Mouse (Mus musculus): ENCODE results near the gene Pla1a. TPM values are rescaled to one million over a fixed set of nuclear protein-coding genes. Genes with fewer than 3 reads are reported as not detected.

Pla1a gene
- polyA plus RNA-seq, 1 experiment from 2014 or later: 0.23 TPM

DNA sequence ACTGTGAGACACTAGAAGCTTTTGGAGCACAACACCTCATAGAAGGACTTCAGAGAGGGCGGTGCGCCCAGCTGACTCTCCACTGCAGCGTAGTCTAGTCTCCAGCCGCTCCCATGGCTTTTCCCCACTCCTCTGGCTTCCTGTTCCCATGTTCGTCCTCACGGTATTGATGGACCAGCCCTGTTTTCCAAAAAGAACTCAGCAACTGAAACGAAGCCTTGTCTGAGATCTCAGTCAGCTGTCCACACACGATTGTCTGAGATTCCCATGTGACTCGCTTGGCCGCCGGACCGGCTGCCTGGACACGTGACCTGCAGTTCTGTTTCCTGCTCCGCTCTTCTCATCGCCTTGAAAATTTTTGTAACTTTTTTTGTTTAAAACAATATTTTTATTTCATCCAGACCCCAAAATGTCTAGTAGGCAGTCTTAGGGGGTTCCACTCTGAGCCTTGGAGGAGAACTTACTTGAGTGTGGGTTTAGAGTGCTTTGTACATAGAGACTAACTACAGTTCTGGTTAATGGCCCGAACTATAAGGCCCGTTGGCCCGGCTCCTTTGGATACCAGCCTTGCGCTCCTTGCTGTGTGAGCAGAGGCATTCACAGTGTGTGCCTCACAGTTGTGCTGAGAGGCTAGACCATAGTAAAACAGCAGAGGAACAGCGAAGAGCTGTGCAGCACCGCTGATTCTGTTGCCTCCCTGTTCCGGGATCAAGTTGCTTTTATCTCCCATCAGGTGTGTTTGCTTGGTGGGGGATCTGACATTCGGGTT lies 40.6 kb downstream of the Pla1a start:
- WGBS: 83% methylated on average over 23 of the region's 23 CpGs
- H3K4me1 ChIP-seq (ENCODE audit: control insufficient read depth, insufficient read depth, low read length): no peaks in the 10 kb centered on the region
- H3K27me3 ChIP-seq (ENCODE audit: control insufficient read depth, insufficient read depth, low read length): no peaks in the 10 kb centered on the region
- H3K36me3 ChIP-seq (ENCODE audit: control insufficient read depth, insufficient read depth, low read length): no peaks in the 10 kb centered on the region
- no peak overlapping the region for H3K27ac ChIP-seq (ENCODE audit: low read depth, low read length)
- no peaks in the 10 kb centered on the region for H3K9me3 ChIP-seq (ENCODE audit: control insufficient read depth, low read length)
- no peak overlapping the region for H3K9ac ChIP-seq (ENCODE audit: low read length)
- H3K4me3 ChIP-seq (ENCODE audit: low read depth, low read length): no peak overlapping the region
- no peak overlapping the region for H3K4me2 ChIP-seq (ENCODE audit: low read depth)
- DNase-seq (ENCODE audit: low spot score) (no peak), ATAC-seq (ENCODE audit: insufficient read depth, low FRiP score, low TSS enrichment) (no peak)

- 90% methylated on average over 7 of the region's 7 CpGs for WGBS
- Histone ChIP-seq H3K27me3 (ENCODE audit: control insufficient read depth, insufficient read depth, low read length) (no peaks in the 10 kb centered on the region), H3K36me3 (ENCODE audit: control insufficient read depth, insufficient read depth, low read length) (no peaks in the 10 kb centered on the region), H3K4me1 (ENCODE audit: control insufficient read depth, insufficient read depth, low read length) (no peaks in the 10 kb centered on the region), H3K4me2 (ENCODE audit: low read depth) (no peak overlapping the region), H3K9ac (ENCODE audit: low read length) (no peak overlapping the region), H3K9me3 (ENCODE audit: control insufficient read depth, low read length) (no peaks in the 10 kb centered on the region), H3K27ac (ENCODE audit: low read depth, low read length) (no peak overlapping the region), H3K4me3 (ENCODE audit: low read depth, low read length) (no peak overlapping the region)
- DNase-seq (ENCODE audit: low spot score): no peak
- no peak for ATAC-seq (ENCODE audit: insufficient read depth, low FRiP score, low TSS enrichment)
Measured at GRCm38 (mm10) chr16:38390322-38390721, 42.6 kb downstream of the Pla1a start.

DNA sequence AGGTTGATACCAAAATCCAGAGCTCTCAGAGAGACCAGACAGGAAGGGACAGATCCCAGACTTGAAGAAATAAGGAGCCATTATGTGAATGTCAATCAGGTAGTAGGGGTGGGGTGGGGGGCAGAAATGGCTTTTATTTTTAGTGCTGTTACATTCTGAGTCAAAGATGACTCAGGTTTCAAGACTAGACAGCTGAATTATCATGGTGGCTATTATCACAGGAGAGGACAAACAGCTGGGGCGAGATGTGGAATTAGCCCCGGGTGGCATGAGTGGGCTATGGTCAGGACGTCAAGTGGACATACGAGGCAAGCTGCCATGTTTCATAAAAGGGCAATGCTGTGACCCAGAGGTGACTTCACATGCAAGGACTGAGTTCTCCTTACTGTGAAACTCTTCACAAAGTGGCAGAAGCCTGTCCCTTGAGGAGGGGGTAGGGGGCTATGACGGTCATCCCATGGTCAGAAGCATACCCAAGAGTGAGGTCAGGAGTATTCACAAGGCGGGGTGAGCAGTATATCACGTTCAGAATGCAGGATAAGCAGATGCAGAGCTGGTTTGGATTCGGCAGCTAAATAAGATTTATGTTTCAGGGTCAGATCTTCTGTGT lies 43.6 kb downstream of the Pla1a start:
- Histone ChIP-seq H3K27ac (ENCODE audit: low read depth, low read length) (no peak overlapping the region), H3K36me3 (ENCODE audit: control insufficient read depth, insufficient read depth, low read length) (no peaks in the 10 kb centered on the region), H3K4me2 (ENCODE audit: low read depth) (no peak overlapping the region), H3K4me1 (ENCODE audit: control insufficient read depth, insufficient read depth, low read length) (no peaks in the 10 kb centered on the region), H3K27me3 (ENCODE audit: control insufficient read depth, insufficient read depth, low read length) (no peaks in the 10 kb centered on the region), H3K9me3 (ENCODE audit: control insufficient read depth, low read length) (no peaks in the 10 kb centered on the region), H3K4me3 (ENCODE audit: low read depth, low read length) (no peak overlapping the region), H3K9ac (ENCODE audit: low read length) (no peak overlapping the region)
- 72% methylated on average over 8 of the region's 8 CpGs for WGBS
- no peak for DNase-seq (ENCODE audit: low spot score)
- ATAC-seq (ENCODE audit: insufficient read depth, low FRiP score, low TSS enrichment): no peak

DNA sequence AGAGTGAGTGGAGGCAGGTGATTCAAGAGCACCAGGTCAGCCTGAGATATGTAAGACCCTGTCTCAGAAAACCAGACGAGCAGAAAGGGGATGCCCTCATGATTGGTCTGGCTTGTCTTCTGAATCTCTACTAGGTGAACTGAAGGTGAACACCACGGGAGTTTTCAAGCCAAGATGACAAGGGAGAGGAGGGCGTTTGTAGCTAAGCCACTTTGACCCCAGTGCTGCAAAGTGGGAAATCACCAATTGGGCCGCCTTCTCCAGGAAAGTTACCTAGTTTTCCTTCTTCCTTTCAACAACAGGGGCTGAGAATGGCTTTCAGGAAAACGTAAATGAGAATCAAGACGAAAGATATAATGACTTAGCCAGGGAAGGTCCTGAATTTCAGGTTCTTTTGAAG lies 44.2 kb downstream of the Pla1a start:
- no peaks in the 10 kb centered on the region for H3K9me3 ChIP-seq (ENCODE audit: control insufficient read depth, low read length)
- no peak overlapping the region for H3K9ac ChIP-seq (ENCODE audit: low read length)
- H3K4me1 ChIP-seq (ENCODE audit: control insufficient read depth, insufficient read depth, low read length): no peaks in the 10 kb centered on the region
- H3K27ac ChIP-seq (ENCODE audit: low read depth, low read length): no peak overlapping the region
- WGBS: 78% methylated on average over 6 of the region's 6 CpGs
- DNase-seq (ENCODE audit: low spot score) (no peak), ATAC-seq (ENCODE audit: insufficient read depth, low FRiP score, low TSS enrichment) (no peak)
- no peaks in the 10 kb centered on the region for H3K36me3 ChIP-seq (ENCODE audit: control insufficient read depth, insufficient read depth, low read length)
- no peak overlapping the region for H3K4me3 ChIP-seq (ENCODE audit: low read depth, low read length)
- H3K27me3 ChIP-seq (ENCODE audit: control insufficient read depth, insufficient read depth, low read length): no peaks in the 10 kb centered on the region
- H3K4me2 ChIP-seq (ENCODE audit: low read depth): no peak overlapping the region

- 85% methylated on average over 6 of the region's 6 CpGs for WGBS
- H3K4me2 ChIP-seq (ENCODE audit: low read depth): no peak overlapping the region
- H3K9me3 ChIP-seq (ENCODE audit: control insufficient read depth, low read length): no peaks in the 10 kb centered on the region
- no peak overlapping the region for H3K27ac ChIP-seq (ENCODE audit: low read depth, low read length)
- no peaks in the 10 kb centered on the region for H3K4me1 ChIP-seq (ENCODE audit: control insufficient read depth, insufficient read depth, low read length)
- no peak for ATAC-seq (ENCODE audit: insufficient read depth, low FRiP score, low TSS enrichment)
- H3K36me3 ChIP-seq (ENCODE audit: control insufficient read depth, insufficient read depth, low read length): no peaks in the 10 kb centered on the region
- DNase-seq (ENCODE audit: low spot score): no peak
- H3K27me3 ChIP-seq (ENCODE audit: control insufficient read depth, insufficient read depth, low read length): no peaks in the 10 kb centered on the region
- H3K4me3 ChIP-seq (ENCODE audit: low read depth, low read length): no peak overlapping the region
- no peak overlapping the region for H3K9ac ChIP-seq (ENCODE audit: low read length)
Measured at GRCm38 (mm10) chr16:38387389-38387788, 45.6 kb downstream of the Pla1a start.

DNA sequence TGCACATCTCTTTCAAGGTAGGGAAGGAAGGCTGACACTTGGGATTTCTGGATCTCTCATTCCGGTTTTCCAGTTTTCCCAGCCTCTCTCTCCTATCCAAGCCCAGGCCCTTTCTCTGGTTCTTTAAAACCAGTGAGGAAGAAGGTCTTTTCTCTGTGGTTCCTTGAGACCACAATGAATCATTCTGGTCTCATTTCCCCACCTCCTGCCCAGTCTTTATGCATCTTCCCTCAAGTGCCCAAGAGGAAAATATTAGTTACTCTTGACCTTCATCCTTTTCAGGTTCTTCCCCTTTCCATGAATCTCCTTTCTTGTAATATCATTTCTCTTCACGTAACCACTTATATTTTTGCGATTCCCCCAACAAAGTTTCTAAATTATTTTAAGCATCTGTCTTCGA lies 47.2 kb downstream of the Pla1a start:
- Histone ChIP-seq H3K9me3 (ENCODE audit: control insufficient read depth, low read length) (no peaks in the 10 kb centered on the region), H3K27ac (ENCODE audit: low read depth, low read length) (no peak overlapping the region), H3K27me3 (ENCODE audit: control insufficient read depth, insufficient read depth, low read length) (no peaks in the 10 kb centered on the region), H3K4me1 (ENCODE audit: control insufficient read depth, insufficient read depth, low read length) (no peaks in the 10 kb centered on the region), H3K4me2 (ENCODE audit: low read depth) (no peak overlapping the region), H3K4me3 (ENCODE audit: low read depth, low read length) (no peak overlapping the region), H3K9ac (ENCODE audit: low read length) (no peak overlapping the region), H3K36me3 (ENCODE audit: control insufficient read depth, insufficient read depth, low read length) (no peaks in the 10 kb centered on the region)
- WGBS: 97% methylated on average over 4 of the region's 4 CpGs
- ATAC-seq (ENCODE audit: insufficient read depth, low FRiP score, low TSS enrichment) (no peak), DNase-seq (ENCODE audit: low spot score) (no peak)

DNA sequence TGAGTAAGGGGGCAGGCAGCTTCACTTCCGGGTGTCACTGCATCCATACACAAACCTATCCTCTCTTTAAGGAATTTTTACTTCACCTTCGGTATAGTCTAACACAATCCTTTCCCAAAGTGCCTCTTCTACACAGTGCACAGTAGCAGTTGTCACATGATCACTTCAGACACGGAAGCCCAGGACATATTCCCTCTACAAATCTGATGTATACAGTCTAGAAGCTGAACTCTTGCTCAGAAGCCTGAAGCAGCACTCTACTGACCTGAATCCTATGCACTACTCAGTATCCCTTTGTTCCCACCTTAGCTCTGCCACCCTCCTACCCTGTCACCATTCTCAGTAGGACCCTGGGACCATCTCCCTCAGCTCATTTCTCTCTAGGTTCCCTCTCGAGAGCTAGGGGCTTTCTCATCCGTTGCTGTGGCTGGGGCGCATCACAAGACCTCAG lies 47.7 kb downstream of the Pla1a start:
- Histone ChIP-seq H3K4me1 (ENCODE audit: control insufficient read depth, insufficient read depth, low read length) (no peaks in the 10 kb centered on the region), H3K27ac (ENCODE audit: low read depth, low read length) (no peak overlapping the region), H3K27me3 (ENCODE audit: control insufficient read depth, insufficient read depth, low read length) (no peaks in the 10 kb centered on the region), H3K4me2 (ENCODE audit: low read depth) (no peak overlapping the region), H3K9me3 (ENCODE audit: control insufficient read depth, low read length) (no peaks in the 10 kb centered on the region), H3K9ac (ENCODE audit: low read length) (no peak overlapping the region), H3K4me3 (ENCODE audit: low read depth, low read length) (no peak overlapping the region), H3K36me3 (ENCODE audit: control insufficient read depth, insufficient read depth, low read length) (no peaks in the 10 kb centered on the region)
- no peak for ATAC-seq (ENCODE audit: insufficient read depth, low FRiP score, low TSS enrichment)
- WGBS: 82% methylated on average over 6 of the region's 6 CpGs
- no peak for DNase-seq (ENCODE audit: low spot score)

DNA sequence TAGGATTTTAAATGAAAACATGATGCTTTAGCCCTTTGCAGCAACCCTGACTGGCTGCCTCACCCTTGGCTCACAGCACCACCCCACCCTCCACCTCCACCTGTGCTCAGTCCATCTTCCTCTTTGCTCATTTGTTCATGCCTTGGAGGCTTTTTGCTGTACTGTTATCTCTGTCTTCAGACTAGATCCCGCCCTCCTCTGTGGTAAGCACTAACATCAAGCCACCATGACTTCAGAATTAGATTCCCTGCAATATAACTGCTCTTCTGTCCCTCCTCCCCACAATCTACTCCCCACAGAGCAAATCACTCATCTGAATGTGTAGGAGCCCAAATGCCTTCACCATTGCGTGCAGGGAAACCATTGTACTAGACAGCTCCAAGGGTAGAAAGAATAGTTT lies 49.3 kb downstream of the Pla1a start:
- ATAC-seq (ENCODE audit: insufficient read depth, low FRiP score, low TSS enrichment): no peak
- no peaks in the 10 kb centered on the region for H3K9me3 ChIP-seq (ENCODE audit: control insufficient read depth, low read length)
- WGBS: 79% methylated on average over 2 of the region's 2 CpGs
- DNase-seq (ENCODE audit: low spot score): no peak
- no peaks in the 10 kb centered on the region for H3K36me3 ChIP-seq (ENCODE audit: control insufficient read depth, insufficient read depth, low read length)
- no peaks in the 10 kb centered on the region for H3K27me3 ChIP-seq (ENCODE audit: control insufficient read depth, insufficient read depth, low read length)
- H3K4me2 ChIP-seq (ENCODE audit: low read depth): no peak overlapping the region
- no peaks in the 10 kb centered on the region for H3K4me1 ChIP-seq (ENCODE audit: control insufficient read depth, insufficient read depth, low read length)
- H3K4me3 ChIP-seq (ENCODE audit: low read depth, low read length): no peak overlapping the region
- H3K27ac ChIP-seq (ENCODE audit: low read depth, low read length): no peak overlapping the region
- H3K9ac ChIP-seq (ENCODE audit: low read length): no peak overlapping the region

DNA sequence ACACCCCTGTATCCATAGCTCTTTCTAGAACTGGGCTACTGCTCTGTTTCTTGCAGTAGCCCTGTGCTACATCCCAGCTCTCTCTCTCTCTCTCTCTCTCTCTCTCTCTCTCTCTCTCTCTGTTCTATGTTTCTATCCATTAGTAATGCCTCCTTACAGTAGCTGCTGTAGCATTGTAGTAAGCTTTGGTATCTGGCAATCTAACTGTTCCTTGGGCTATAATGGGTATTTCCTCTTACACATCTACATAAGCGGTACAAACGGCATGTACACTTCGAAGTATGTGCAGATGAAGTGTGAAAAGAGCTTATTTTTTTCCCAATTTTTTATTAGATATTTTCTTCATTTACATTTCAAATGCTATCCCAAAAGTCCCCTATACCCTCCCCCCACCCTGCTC lies 53.0 kb downstream of the Pla1a start:
- ATAC-seq (ENCODE audit: insufficient read depth, low FRiP score, low TSS enrichment): no peak
- Histone ChIP-seq H3K36me3 (ENCODE audit: control insufficient read depth, insufficient read depth, low read length) (no peaks in the 10 kb centered on the region), H3K27me3 (ENCODE audit: control insufficient read depth, insufficient read depth, low read length) (no peaks in the 10 kb centered on the region), H3K4me1 (ENCODE audit: control insufficient read depth, insufficient read depth, low read length) (no peaks in the 10 kb centered on the region), H3K4me2 (ENCODE audit: low read depth) (no peak overlapping the region), H3K9ac (ENCODE audit: low read length) (no peak overlapping the region), H3K27ac (ENCODE audit: low read depth, low read length) (no peak overlapping the region), H3K9me3 (ENCODE audit: control insufficient read depth, low read length) (no peaks in the 10 kb centered on the region), H3K4me3 (ENCODE audit: low read depth, low read length) (no peak overlapping the region)
- DNase-seq (ENCODE audit: low spot score): no peak
- 94% methylated on average over 3 of the region's 3 CpGs for WGBS

Data from neural tube, embryonic 11.5 days (tissue).